Mouse (Mus musculus): ENCODE results near the gene Bst2. TPM values are rescaled to one million over a fixed set of nuclear protein-coding genes. Genes with fewer than 3 reads are reported as not detected.

Gene Bst2
- polyA plus RNA-seq, 1 experiment from 2014 or later: 49.7 TPM

- H3K36me3 ChIP-seq: no peaks in the 10 kb centered on the region
- H3K9me3 ChIP-seq: no peaks in the 10 kb centered on the region
- peak within 1 kb of the TSS; percentile 44 for H3K4me2 ChIP-seq
- H3K27ac ChIP-seq: peak within 1 kb of the TSS; percentile 55
- H3K4me3 ChIP-seq: peak within 1 kb of the TSS; percentile 35
- peaks cover 42% of the 10 kb centered on the region for H3K27me3 ChIP-seq
- H3K4me1 ChIP-seq: peaks cover 29% of the 10 kb centered on the region
- H3K9ac ChIP-seq: 0 out of 2 replicates have a peak within 1 kb of the TSS, but pooled peaks have one; percentile 10
- 20% methylated on average over 14 of the region's 14 CpGs for WGBS
- ATAC-seq (ENCODE audit: borderline replicate concordance, extremely low read depth, low FRiP score, low TSS enrichment): peak; percentile 28; the same call in 1 of the 2 replicates
Observed at GRCm38 (mm10) chr8:71511644-71512043, 25.6 kb downstream of the Bst2 start, which contains the start of gene Plvap. Gene Plvap (minus strand): TSS chr8:71511752.

GRCm38 (mm10) chr8:71509316-71509715 lies 27.9 kb downstream of the Bst2 start:
- Histone ChIP-seq H3K4me2 (peak overlapping the region; percentile 44), H3K27ac (no peak overlapping the region), H3K9ac (no peak overlapping the region), H3K4me3 (peak overlapping the region; percentile 35; the same call in 1 of the 2 replicates), H3K4me1 (peaks cover 30% of the 10 kb centered on the region), H3K9me3 (no peaks in the 10 kb centered on the region), H3K27me3 (peaks cover 48% of the 10 kb centered on the region), H3K36me3 (no peaks in the 10 kb centered on the region)
- WGBS: 67% methylated on average over 2 of the region's 2 CpGs
- ATAC-seq (ENCODE audit: borderline replicate concordance, extremely low read depth, low FRiP score, low TSS enrichment): no peak

GRCm38 (mm10) chr8:71507589-71508104 lies 29.6 kb downstream of the Bst2 start:
- Histone ChIP-seq H3K27me3 (peaks cover 48% of the 10 kb centered on the region), H3K4me1 (peaks cover 26% of the 10 kb centered on the region), H3K4me2 (peak overlapping the region; percentile 58), H3K9ac (no peak overlapping the region), H3K36me3 (no peaks in the 10 kb centered on the region), H3K27ac (no peak overlapping the region), H3K9me3 (no peaks in the 10 kb centered on the region), H3K4me3 (peak overlapping the region; percentile 39)
- under 1% methylated on average over 61 of the region's 61 CpGs for WGBS
- ATAC-seq (ENCODE audit: borderline replicate concordance, extremely low read depth, low FRiP score, low TSS enrichment): peak; percentile 67

- Histone ChIP-seq H3K4me2 (no peak overlapping the region), H3K27me3 (peaks cover 40% of the 10 kb centered on the region), H3K4me3 (no peak overlapping the region), H3K36me3 (no peaks in the 10 kb centered on the region), H3K9ac (no peak overlapping the region), H3K27ac (no peak overlapping the region), H3K9me3 (no peaks in the 10 kb centered on the region), H3K4me1 (peaks cover 18% of the 10 kb centered on the region)
- no peak for ATAC-seq (ENCODE audit: borderline replicate concordance, extremely low read depth, low FRiP score, low TSS enrichment)
- WGBS: 74% methylated on average over 4 of the region's 4 CpGs
Observed at GRCm38 (mm10) chr8:71505979-71506378, 31.3 kb downstream of the Bst2 start.

- Histone ChIP-seq H3K27ac (no peak overlapping the region), H3K4me1 (peaks cover 18% of the 10 kb centered on the region), H3K9me3 (no peaks in the 10 kb centered on the region), H3K4me2 (no peak overlapping the region), H3K36me3 (no peaks in the 10 kb centered on the region), H3K9ac (no peak overlapping the region), H3K4me3 (no peak overlapping the region), H3K27me3 (peaks cover 39% of the 10 kb centered on the region)
- no peak for ATAC-seq (ENCODE audit: borderline replicate concordance, extremely low read depth, low FRiP score, low TSS enrichment)
- WGBS: 86% methylated on average over 4 of the region's 4 CpGs
Observed at GRCm38 (mm10) chr8:71505326-71505725, 31.9 kb downstream of the Bst2 start.

GRCm38 (mm10) chr8:71504349-71504748 lies 32.9 kb downstream of the Bst2 start:
- H3K4me1 ChIP-seq: peaks cover 23% of the 10 kb centered on the region
- WGBS: 88% methylated on average over 4 of the region's 4 CpGs
- peaks cover 31% of the 10 kb centered on the region for H3K27me3 ChIP-seq
- H3K9me3 ChIP-seq: no peaks in the 10 kb centered on the region
- no peak overlapping the region for H3K4me2 ChIP-seq
- H3K36me3 ChIP-seq: no peaks in the 10 kb centered on the region
- 0 out of 2 replicates have a peak overlapping the region, but pooled peaks have one; percentile 2 for H3K27ac ChIP-seq
- H3K4me3 ChIP-seq: no peak overlapping the region
- no peak overlapping the region for H3K9ac ChIP-seq
- ATAC-seq (ENCODE audit: borderline replicate concordance, extremely low read depth, low FRiP score, low TSS enrichment): no peak

- Histone ChIP-seq H3K4me1 (peaks cover 52% of the 10 kb centered on the region), H3K9me3 (no peaks in the 10 kb centered on the region), H3K4me3 (no peak overlapping the region), H3K9ac (no peak overlapping the region), H3K27me3 (no peaks in the 10 kb centered on the region), H3K27ac (peak overlapping the region; percentile 72), H3K4me2 (peak overlapping the region; percentile 11; the same call in 1 of the 2 replicates), H3K36me3 (peaks cover 2% of the 10 kb centered on the region; the same call in 1 of the 2 replicates)
- WGBS: 15% methylated on average over 16 of the region's 16 CpGs
- ATAC-seq (ENCODE audit: borderline replicate concordance, extremely low read depth, low FRiP score, low TSS enrichment): peak; percentile 7
Observed at GRCm38 (mm10) chr8:71498816-71499690, 38.2 kb downstream of the Bst2 start.

- no peaks in the 10 kb centered on the region for H3K9me3 ChIP-seq
- 0 out of 2 replicates have a peak, but pooled peaks have one; percentile 7 for ATAC-seq (ENCODE audit: borderline replicate concordance, extremely low read depth, low FRiP score, low TSS enrichment)
- peaks cover 52% of the 10 kb centered on the region for H3K4me1 ChIP-seq
- 18% methylated on average over 15 of the region's 15 CpGs for WGBS
- H3K27me3 ChIP-seq: no peaks in the 10 kb centered on the region
- peak overlapping the region; percentile 72 for H3K27ac ChIP-seq
- H3K9ac ChIP-seq: peak overlapping the region; percentile 8; the same call in 1 of the 2 replicates
- peaks cover 10% of the 10 kb centered on the region for H3K36me3 ChIP-seq
- peak overlapping the region; percentile 11; the same call in 1 of the 2 replicates for H3K4me2 ChIP-seq
- no peak overlapping the region for H3K4me3 ChIP-seq
Observed at GRCm38 (mm10) chr8:71497881-71498501, 39.3 kb downstream of the Bst2 start.

- H3K9me3 ChIP-seq: no peaks in the 10 kb centered on the region
- no peaks in the 10 kb centered on the region for H3K27me3 ChIP-seq
- ATAC-seq (ENCODE audit: borderline replicate concordance, extremely low read depth, low FRiP score, low TSS enrichment): no peak
- H3K27ac ChIP-seq: peak overlapping the region; percentile 83
- H3K36me3 ChIP-seq: peaks cover 18% of the 10 kb centered on the region
- 83% methylated on average over 1 of the region's 1 CpGs for WGBS
- H3K9ac ChIP-seq: no peak overlapping the region
- no peak overlapping the region for H3K4me2 ChIP-seq
- H3K4me3 ChIP-seq: no peak overlapping the region
- peaks cover 52% of the 10 kb centered on the region for H3K4me1 ChIP-seq
Observed at GRCm38 (mm10) chr8:71497077-71497645, 40.1 kb downstream of the Bst2 start.

GRCm38 (mm10) chr8:71496481-71496880 lies 40.8 kb downstream of the Bst2 start:
- H3K9me3 ChIP-seq: no peaks in the 10 kb centered on the region
- peaks cover 23% of the 10 kb centered on the region for H3K36me3 ChIP-seq
- H3K27ac ChIP-seq: peak overlapping the region; percentile 83
- H3K4me2 ChIP-seq: no peak overlapping the region
- peak; percentile 65 for ATAC-seq (ENCODE audit: borderline replicate concordance, extremely low read depth, low FRiP score, low TSS enrichment)
- H3K4me1 ChIP-seq: peaks cover 52% of the 10 kb centered on the region
- WGBS: 24% methylated on average over 11 of the region's 11 CpGs
- H3K4me3 ChIP-seq: no peak overlapping the region
- H3K9ac ChIP-seq: no peak overlapping the region
- no peaks in the 10 kb centered on the region for H3K27me3 ChIP-seq

- ATAC-seq (ENCODE audit: borderline replicate concordance, extremely low read depth, low FRiP score, low TSS enrichment): no peak
- H3K27me3 ChIP-seq: no peaks in the 10 kb centered on the region
- H3K27ac ChIP-seq: peak overlapping the region; percentile 83
- no peak overlapping the region for H3K4me2 ChIP-seq
- no peaks in the 10 kb centered on the region for H3K9me3 ChIP-seq
- H3K9ac ChIP-seq: no peak overlapping the region
- WGBS: 71% methylated on average over 5 of the region's 5 CpGs
- H3K4me3 ChIP-seq: no peak overlapping the region
- peaks cover 52% of the 10 kb centered on the region for H3K4me1 ChIP-seq
- peaks cover 23% of the 10 kb centered on the region for H3K36me3 ChIP-seq
Observed at GRCm38 (mm10) chr8:71495811-71496210, 41.4 kb downstream of the Bst2 start.
